Mouse (Mus musculus) forebrain, postnatal 0 days (tissue): ENCODE data around the gene Ccm2. TPM values are rescaled to one million over a fixed set of nuclear protein-coding genes. Genes with fewer than 3 reads are reported as not detected.

Experiments used
- ATAC-seq: fragments of 200-750 bp; cut with Nextera tagmentation; 2 replicates; pipeline ENCODE4 v1.8.0; 2017; ENCODE audit warnings: mild to moderate bottlenecking, moderate library complexity
- DNase-seq: peaks from one replicate; pipeline ENCODE4 v3.0.0-alpha.2; 2015
- H3K27ac ChIP-seq: fragments of 300-500 bp; sonication (generic); 2 replicates; pipeline ENCODE4 v1.5.1; 2014; ENCODE audit warnings: low read depth, mild to moderate bottlenecking, antibody characterized with exemption, low read length, moderate library complexity, mixed read lengths
- H3K27me3 ChIP-seq: fragments of 300-500 bp; sonication (generic); 2 replicates; pipeline ENCODE4 v1.6.1; 2014; ENCODE audit warnings: mild to moderate bottlenecking, low read length, mixed read lengths; ENCODE audit not compliant: insufficient read depth
- H3K36me3 ChIP-seq: fragments of 300-500 bp; sonication (generic); 2 replicates; pipeline ENCODE4 v1.6.1; 2014; ENCODE audit warnings: mild to moderate bottlenecking, moderate library complexity; ENCODE audit not compliant: insufficient read depth
- H3K4me1 ChIP-seq: fragments of 300-500 bp; sonication (generic); 2 replicates; pipeline ENCODE4 v1.6.1; 2014; ENCODE audit warnings: antibody characterized with exemption; ENCODE audit not compliant: insufficient read depth
- H3K4me2 ChIP-seq: fragments of 300-500 bp; sonication (generic); 2 replicates; pipeline ENCODE4 v1.6.1; 2014; ENCODE audit warnings: low read depth, mild to moderate bottlenecking, moderate library complexity
- H3K4me3 ChIP-seq: fragments of 300-500 bp; sonication (generic); 2 replicates; pipeline ENCODE4 v1.5.1; 2014; ENCODE audit warnings: low read depth, low read length, mixed read lengths
- H3K9ac ChIP-seq: fragments of 300-500 bp; sonication (generic); 2 replicates; pipeline ENCODE4 v1.6.1; 2014; ENCODE audit warnings: mild to moderate bottlenecking
- H3K9me3 ChIP-seq: fragments of 300-500 bp; sonication (generic); 2 replicates; pipeline ENCODE4 v1.6.1; 2016; ENCODE audit warnings: low read length
- CTCF ChIP-seq: sonication (generic); IDR thresholded peaks from 2 replicates; pipeline ENCODE4 v1.5.1; 2016; ENCODE audit warnings: antibody characterized with exemption, control low read depth, low read depth
- WGBS: fragments of 180-500 bp; shearing (Covaris S2); extraction: QIAGEN DNeasy Blood & Tissue Kit; methylation state at CpG from one replicate; pipeline ENCODE4 v1.1.7; 2014; 5-methylcytosine and 5-hydroxymethylcytosine counted together
- polyA plus RNA-seq: library from polyadenylated mRNA; unstranded; fragments of >200 nt; fragmentation: Nextera tagmentation; extraction: Ambion mirVana; gene quantifications from 2 replicates; pipeline ENCODE4 v1.2.1, GENCODE M21; 2015
- total RNA-seq: library from RNA; depleted of rRNA; stranded (reverse); fragments of >200 nt; gene quantifications from 2 replicates; pipeline ENCODE4 v1.2.3, GENCODE M21; 2014; rRNA removed

The Ccm2 gene
- total RNA-seq (58.9 and 65.6 TPM in 2 replicates), polyA plus RNA-seq (84.0 and 84.7 TPM in 2 replicates)

GRCm38 (mm10) chr11:6546205-6547013 lies at the start of gene Ccm2:
Gene Ccm2 (plus strand): TSS chr11:6546887.
- TF ChIP-seq CTCF: no peak

GRCm38 (mm10) chr11:6497311-6497948 lies 49.3 kb upstream of the Ccm2 start:
- no peaks in the 10 kb centered on the region for H3K36me3 ChIP-seq
- no peak for ATAC-seq
- WGBS: 79% methylated on average over 12 of the region's 12 CpGs
- H3K9ac ChIP-seq: no peak overlapping the region
- TF ChIP-seq CTCF: no peak
- no peak for DNase-seq
- no peak overlapping the region for H3K27ac ChIP-seq
- H3K4me2 ChIP-seq: no peak overlapping the region
- no peak overlapping the region for H3K4me3 ChIP-seq
- H3K9me3 ChIP-seq: no peaks in the 10 kb centered on the region
- H3K27me3 ChIP-seq: no peaks in the 10 kb centered on the region; the same call in 1 of the 2 replicates
- H3K4me1 ChIP-seq: no peaks in the 10 kb centered on the region

More at GRCm38 (mm10) chr11:6546205-6547013, at the start of gene Ccm2:
- Histone ChIP-seq H3K4me3 (peak within 1 kb of the TSS; percentile 85), H3K4me2 (peak within 1 kb of the TSS; percentile 61), H3K4me1 (peaks cover 7% of the 10 kb centered on the region), H3K27me3 (no peaks in the 10 kb centered on the region), H3K27ac (peak within 1 kb of the TSS; percentile 89), H3K36me3 (no peaks in the 10 kb centered on the region), H3K9ac (peak within 1 kb of the TSS; percentile 75), H3K9me3 (no peaks in the 10 kb centered on the region)
- 2% methylated on average over 40 of the region's 57 CpGs for WGBS
- DNase-seq (peak; percentile 95), ATAC-seq (peak; percentile 96)

- ATAC-seq (no peak), DNase-seq (no peak)
- Histone ChIP-seq H3K36me3 (no peaks in the 10 kb centered on the region), H3K4me2 (no peak overlapping the region), H3K4me1 (no peaks in the 10 kb centered on the region), H3K27ac (no peak overlapping the region), H3K9me3 (no peaks in the 10 kb centered on the region), H3K9ac (no peak overlapping the region), H3K27me3 (no peaks in the 10 kb centered on the region), H3K4me3 (no peak overlapping the region)
- WGBS: 98% methylated on average over 2 of the region's 2 CpGs
- TF ChIP-seq CTCF: no peak
Measured at GRCm38 (mm10) chr11:6502506-6502905, 44.2 kb upstream of the Ccm2 start.

GRCm38 (mm10) chr11:6504226-6504625 lies 42.5 kb upstream of the Ccm2 start:
- H3K27ac ChIP-seq: no peak overlapping the region
- DNase-seq (no peak), ATAC-seq (no peak)
- no peaks in the 10 kb centered on the region for H3K9me3 ChIP-seq
- H3K27me3 ChIP-seq: no peaks in the 10 kb centered on the region
- no peak overlapping the region for H3K9ac ChIP-seq
- H3K4me1 ChIP-seq: no peaks in the 10 kb centered on the region
- 65% methylated on average over 3 of the region's 3 CpGs for WGBS
- no peaks in the 10 kb centered on the region for H3K36me3 ChIP-seq
- H3K4me2 ChIP-seq: no peak overlapping the region
- TF ChIP-seq CTCF: no peak
- H3K4me3 ChIP-seq: no peak overlapping the region

- H3K36me3 ChIP-seq: no peaks in the 10 kb centered on the region
- 73% methylated on average over 6 of the region's 6 CpGs for WGBS
Measured at GRCm38 (mm10) chr11:6504689-6505088, 42.0 kb upstream of the Ccm2 start.

GRCm38 (mm10) chr11:6506516-6506915 lies 40.2 kb upstream of the Ccm2 start:
- no peak overlapping the region for H3K4me3 ChIP-seq
- no peak for DNase-seq
- H3K9ac ChIP-seq: no peak overlapping the region
- WGBS: 87% methylated on average over 9 of the region's 9 CpGs
- H3K27me3 ChIP-seq: no peaks in the 10 kb centered on the region
- no peaks in the 10 kb centered on the region for H3K4me1 ChIP-seq
- no peaks in the 10 kb centered on the region for H3K9me3 ChIP-seq
- no peak overlapping the region for H3K27ac ChIP-seq
- no peak for ATAC-seq
- H3K36me3 ChIP-seq: no peaks in the 10 kb centered on the region
- H3K4me2 ChIP-seq: no peak overlapping the region
- TF ChIP-seq CTCF: no peak

More at GRCm38 (mm10) chr11:6504689-6505088, 42.0 kb upstream of the Ccm2 start:
- no peak for DNase-seq
- Histone ChIP-seq H3K4me3 (no peak overlapping the region), H3K9ac (no peak overlapping the region), H3K4me2 (no peak overlapping the region), H3K9me3 (no peaks in the 10 kb centered on the region), H3K27me3 (no peaks in the 10 kb centered on the region), H3K27ac (no peak overlapping the region), H3K4me1 (no peaks in the 10 kb centered on the region)
- TF ChIP-seq CTCF: no peak
- no peak for ATAC-seq

- WGBS: 56% methylated on average over 1 of the region's 1 CpGs
- TF ChIP-seq CTCF: no peak
- H3K9me3 ChIP-seq: no peaks in the 10 kb centered on the region
- no peaks in the 10 kb centered on the region for H3K36me3 ChIP-seq
- no peaks in the 10 kb centered on the region for H3K4me1 ChIP-seq
- ATAC-seq (no peak), DNase-seq (no peak)
- H3K9ac ChIP-seq: no peak overlapping the region
- H3K27me3 ChIP-seq: no peaks in the 10 kb centered on the region
- H3K4me2 ChIP-seq: no peak overlapping the region
- H3K27ac ChIP-seq: no peak overlapping the region
- H3K4me3 ChIP-seq: no peak overlapping the region
Measured at GRCm38 (mm10) chr11:6508269-6508876, 38.3 kb upstream of the Ccm2 start.
